Mouse (Mus musculus) thymus, postnatal 10 days (tissue): ENCODE data around the gene Tnnc1.

Experiments
- DNase-seq, 2 experiments: peaks; one replicate each; pipeline ENCODE4 v3.0.0; 2021; ENCODE audit warnings: low spot score in 2 of 2

The Tnnc1 gene

DNA sequence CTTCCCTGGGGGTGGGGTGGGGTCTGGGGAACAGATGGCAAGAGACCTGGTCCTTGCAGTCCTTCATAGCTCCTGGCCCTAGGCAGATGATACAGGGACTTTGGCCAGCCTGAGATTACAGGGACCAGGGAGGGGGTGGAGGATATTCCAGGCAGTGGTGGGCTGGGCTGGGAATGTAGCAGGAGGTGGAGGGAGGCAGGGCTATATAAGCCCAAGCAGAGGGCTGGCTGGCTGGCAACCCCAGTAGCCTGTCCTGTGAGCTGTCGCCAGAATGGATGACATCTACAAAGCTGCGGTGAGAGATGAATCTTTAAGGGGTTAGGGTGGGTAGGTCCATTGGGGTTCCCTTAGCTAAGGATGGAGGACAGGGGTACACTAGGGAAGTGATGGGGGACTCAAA is at the start of gene Tnnc1:
Tnnc1 (plus strand) TSS at position 229 of the 400 bp plus-strand sequence.
- DNase-seq = no peak

DNA sequence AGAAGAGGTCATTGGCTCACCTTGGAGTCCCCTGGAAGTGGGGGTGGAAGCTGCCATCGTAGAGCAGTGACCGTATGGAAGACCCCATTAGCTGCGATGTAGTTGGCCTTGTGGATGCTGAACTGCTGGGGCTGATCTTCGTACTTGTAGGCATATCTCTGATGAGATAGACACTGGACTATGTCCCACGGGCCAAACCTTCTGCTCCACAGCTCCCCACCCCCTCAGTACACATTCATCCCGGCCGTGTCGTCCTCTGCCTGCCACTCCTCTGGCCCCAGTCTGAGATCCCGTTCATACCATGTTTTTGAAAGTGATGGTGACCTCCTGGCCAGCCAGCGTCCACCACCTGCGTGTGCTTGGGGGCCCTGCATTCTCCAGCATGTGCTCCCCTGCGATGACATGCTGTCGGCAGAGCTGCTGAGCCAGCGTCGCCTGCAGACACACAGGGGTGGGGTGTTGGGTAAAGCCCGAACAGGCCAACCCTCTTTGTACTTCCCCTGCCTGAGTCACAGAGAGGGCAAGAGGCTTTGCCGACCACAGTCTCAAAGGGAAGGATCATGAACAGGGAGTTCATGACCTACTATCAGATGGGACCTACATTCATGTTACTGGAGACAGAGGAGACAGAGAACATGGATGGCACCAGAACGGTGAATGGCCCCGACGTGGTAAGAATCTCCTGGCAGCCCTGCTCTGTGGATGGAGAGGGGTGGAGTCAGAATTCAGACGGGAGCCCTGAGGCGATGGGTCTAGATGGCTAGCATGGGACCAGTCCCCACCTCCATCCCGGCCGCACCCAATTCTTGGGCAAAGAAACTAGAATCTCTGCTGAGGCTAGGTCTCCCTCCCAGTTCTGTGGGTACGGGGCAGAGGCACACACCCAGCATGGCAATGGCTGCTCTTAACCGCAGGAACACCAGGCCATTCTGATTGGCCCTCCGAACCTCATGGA is 47.6 kb upstream of the Tnnc1 start:
- no peak for DNase-seq

DNA sequence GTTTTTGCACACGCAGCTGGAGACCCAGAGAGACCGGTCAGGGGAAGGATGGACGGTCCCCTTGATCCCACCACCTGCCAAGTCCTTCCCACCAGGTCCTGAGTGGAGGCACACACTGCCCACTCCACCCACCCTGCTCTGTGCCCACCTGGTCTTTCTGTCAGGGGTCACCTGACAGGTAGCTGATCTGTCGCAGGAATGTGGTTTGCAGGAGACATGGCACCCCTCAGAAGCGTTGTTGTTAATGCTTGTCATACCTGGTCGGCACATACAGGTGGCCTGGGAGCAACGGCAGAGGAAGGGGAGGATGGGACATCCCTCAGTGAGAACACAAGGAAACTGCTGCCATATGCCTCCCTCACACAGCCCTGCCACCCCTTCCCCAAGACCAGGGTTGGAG is 46.9 kb upstream of the Tnnc1 start:
- DNase-seq = no peak

DNA sequence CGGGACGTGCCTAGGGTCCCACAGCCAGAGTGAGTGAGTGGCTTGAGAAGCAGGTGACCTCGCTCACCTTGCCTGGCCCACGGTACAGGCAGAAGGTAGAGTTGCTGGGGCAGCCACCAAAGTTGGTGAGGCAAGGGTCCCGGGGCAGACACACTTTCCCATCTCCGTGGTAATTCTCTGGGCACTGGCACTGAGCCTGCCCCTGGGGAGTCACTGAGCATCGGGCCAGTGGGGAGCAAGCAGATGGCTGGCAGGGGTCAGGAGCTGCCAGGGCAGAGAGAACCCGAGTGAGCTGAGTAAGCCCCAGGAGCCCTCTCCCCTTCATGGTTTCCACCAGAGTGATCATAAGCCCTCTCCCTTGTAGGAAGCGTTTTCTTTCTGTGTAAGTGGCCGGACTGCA is 46.5 kb upstream of the Tnnc1 start:
- DNase-seq = no peak

DNA sequence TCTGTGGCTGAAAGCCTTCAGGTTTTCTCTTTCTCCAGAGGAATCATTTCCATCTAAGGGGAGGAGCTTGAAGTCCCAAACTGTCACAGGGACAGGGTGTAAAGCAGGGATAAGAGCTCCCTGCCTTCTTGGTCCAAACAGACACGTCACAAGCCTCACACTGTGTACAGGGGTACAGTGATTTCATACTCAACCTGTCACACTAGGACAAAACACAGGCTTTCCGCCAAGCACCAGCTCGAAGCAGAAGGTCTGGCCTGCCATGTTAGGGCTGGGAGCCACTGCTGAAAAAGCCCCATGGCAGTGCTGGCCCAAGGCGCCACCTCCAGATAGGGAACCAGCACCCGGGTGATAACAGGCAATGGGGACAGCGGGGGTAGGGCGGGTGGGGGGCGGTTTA is 44.0 kb upstream of the Tnnc1 start:
- no peak for DNase-seq

DNA sequence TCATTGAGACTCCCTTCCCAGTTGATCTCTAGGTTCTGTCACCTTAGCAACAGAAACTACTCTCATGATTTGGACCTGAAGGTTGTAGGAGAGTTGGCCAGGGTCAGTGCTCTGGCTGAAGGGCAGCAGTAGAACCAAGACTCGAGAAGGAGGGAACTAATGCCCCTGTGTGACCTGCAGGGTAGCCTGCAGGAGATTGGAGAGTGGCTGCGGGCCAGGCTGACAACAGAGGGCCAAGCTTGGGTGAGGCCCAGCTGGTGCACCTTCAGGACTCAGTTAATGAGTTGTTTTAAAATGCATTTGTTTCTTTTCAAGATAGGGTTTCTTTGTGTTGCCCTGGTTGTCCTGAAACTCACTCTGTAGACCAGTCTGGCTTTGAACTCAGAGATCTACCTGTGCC is 43.1 kb upstream of the Tnnc1 start:
- DNase-seq = no peak

DNA sequence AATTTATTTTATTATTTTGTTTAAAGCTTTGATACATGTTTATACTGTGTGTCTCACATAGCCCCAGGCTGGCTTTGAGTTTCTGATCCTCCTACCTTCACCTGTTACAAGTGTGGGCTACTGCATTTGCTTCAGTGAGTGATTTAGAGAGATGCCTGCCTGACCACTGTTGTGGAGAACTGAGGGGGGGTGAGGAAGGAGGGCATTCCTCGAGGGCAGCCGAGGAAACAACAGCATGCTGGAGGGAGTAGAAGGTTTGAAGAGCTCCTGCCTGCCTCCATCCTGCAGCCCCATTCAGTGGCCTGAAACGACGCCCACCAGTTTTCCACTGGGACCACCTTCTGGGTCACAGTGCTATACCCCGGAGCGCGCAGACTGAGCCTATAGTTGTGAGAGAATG is 42.7 kb upstream of the Tnnc1 start:
- no peak for DNase-seq

DNA sequence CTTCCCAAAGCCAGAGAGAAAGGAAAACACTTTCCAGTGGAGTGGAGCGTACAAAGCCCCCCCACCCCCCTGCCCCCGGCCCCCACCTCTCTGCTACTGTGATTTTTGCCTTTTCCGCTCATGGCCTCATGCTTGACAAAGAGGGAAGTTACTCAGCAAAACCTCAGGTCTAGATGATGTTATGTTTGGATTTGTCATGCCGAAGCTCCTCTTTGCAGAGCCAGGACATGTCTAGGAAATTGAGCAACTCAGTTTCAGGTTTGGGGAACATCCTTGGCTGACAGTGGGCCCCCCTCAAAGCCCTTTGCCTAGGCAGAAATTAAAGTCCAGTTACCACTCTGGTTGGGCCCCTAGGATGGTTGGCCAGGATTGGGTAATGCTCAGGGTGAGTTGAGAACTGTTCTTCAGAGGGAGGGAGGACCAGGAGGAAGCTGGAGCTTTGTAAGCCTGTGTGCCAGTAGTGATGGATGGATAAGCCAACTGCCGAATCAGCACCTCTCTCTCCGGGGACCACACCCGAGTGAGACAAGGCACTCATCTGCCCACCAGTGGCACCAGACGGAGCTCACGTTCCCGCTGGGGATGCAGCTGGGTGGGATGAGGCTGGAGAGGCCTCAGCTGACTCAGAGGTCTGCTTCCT is 42.0 kb upstream of the Tnnc1 start:
- no peak for DNase-seq

DNA sequence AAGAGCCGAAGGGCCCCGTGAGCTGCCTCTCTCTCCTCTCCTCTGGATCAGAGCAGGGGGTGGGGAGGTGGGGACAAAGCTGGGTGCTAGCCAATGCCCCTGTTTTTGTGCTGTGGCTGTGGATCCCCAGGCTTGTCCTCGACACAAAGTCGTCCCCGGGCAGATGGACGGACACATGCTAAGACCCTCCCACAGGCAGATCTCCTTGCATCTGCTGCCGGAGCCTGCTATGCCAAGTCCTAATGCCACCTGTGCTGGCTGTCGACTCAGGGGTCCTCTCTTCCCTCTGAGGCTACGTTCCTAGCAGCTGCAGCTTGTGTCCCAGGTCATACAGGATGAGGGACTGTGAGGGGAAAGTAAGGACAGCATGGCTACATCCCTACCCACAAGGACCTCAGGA is 41.3 kb upstream of the Tnnc1 start:
- no peak for DNase-seq

DNA sequence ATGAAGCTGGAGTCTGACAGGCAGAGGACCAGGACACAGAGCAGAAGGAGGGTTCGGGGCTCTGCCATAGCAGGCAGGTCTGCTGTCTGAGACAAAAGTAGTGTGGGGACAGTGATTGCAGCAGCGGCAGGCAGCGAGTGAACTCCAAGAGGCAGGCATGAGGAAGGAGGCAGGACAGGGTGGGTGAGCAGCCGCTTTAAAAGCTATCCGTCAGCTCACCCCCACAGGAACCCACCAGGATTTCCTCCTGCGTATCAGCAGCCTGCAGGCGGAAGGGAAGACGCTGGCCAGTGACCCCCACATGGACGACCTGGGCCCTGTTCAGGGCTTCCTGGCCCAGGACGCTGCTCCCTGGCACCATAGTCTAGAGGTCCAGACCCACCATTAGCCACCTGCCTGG is 39.7 kb upstream of the Tnnc1 start, which contains the start of gene Stab1:
Stab1 (minus strand) TSS at position 217 of the 400 bp plus-strand sequence.
- DNase-seq = no peak

DNA sequence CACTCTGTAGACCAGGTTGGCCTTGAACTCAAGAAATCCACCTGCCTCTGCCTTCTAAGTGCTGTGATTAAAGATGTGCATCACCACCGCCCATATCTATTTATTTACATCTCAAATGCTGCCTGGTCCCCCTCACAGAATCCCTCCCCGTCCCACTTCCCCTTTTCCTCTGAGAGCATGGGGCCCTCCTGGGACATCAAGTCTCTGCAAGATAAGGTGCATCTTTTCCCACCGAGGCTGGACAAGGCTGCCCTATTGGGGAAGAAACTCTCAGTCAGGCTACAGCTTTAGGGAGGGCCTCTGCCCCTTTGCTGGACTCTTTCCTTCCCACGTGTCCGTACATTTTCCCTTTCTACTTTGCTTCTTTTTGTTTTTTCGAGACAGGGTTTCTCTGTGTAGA is 38.6 kb upstream of the Tnnc1 start:
- no peak for DNase-seq

DNA sequence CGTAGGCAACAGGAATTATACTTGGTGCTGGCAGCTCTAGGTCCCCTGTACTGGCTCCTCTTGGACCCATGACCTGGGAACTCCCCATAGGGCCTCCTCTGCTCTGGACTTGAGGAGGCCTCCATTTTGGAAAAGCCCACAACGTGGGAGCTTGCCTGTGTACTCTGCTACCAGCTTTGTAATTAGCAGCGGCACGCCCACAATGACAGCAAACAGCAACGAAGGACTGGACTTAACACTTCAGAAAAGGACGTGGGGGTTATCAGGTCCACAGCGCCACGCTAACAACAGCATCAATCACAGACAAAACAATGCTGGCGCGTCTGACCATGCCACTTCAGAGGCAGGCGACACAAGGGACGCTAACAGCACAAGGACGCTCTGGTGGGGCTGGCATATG is 37.1 kb upstream of the Tnnc1 start:
- DNase-seq = no peak

DNA sequence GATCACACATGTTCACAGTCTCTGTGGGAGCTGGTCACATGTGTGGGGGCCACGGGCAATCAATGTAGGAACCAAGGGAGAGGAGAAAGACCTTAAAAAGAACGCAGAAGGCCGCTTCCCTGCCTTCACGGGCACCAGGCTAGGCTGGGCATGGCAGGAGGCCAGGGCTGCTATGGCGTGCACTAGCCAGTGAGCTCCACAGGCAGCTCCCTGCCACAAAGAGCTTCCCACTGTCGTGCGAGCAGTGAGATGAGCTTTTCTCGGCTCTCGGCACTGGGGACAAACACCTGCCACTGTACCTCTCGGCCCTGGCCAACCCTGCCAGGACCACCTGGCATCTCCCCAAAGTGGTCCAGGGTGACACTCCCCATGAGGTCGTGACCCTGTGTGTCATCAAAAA is 36.7 kb upstream of the Tnnc1 start:
- no peak for DNase-seq

DNA sequence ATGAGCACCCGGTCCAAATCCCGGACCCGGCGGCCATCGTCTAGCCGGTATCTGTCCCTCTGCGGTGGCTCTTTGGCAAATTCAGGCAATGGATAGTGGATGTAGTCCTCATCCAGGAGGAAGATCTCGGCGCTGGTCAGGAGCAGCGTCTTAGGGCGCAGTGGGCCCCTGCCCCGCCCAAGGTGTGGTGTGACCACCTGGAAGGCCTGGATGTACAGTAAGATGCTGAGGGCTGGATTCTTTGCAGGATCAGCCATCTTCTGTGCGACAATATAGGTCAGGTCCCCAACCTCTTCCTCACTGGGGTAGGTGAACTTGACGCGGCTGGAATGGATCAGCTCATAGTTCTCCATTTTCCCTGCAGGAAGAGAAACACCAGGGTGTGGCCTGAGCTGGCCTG is 36.3 kb upstream of the Tnnc1 start:
- DNase-seq = no peak

DNA sequence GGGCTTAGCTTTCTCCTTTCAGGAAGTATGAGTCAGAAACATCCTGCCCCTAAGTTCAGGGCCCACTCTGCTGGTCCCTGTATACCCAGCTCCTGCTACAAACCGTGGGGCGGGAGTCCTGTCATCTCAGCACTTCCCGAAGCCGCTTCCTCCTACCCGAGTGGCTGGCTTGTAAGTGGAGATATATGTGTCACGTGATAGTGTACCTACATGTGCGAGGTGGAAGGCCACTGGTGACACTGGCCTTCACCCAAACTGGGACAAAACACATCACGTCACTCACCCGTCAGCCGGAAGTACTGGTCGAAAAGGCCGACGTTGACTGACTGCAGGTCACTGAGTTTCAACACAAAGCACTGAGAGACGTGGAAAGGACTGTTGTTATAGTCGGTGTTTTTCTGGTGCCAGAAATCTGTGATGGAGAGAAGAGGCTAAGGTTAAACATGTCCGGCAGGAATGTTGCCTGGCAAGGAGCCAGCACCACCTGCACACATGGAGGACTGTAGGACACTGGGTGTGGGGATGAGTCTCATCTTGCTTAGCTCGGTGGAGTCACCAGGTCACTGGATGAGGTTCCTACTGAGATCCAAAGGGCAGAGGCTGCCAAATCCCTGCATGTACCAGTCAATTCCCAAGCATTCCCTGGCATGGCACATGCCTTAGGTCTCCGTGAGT is 35.2 kb upstream of the Tnnc1 start:
- no peak for DNase-seq

DNA sequence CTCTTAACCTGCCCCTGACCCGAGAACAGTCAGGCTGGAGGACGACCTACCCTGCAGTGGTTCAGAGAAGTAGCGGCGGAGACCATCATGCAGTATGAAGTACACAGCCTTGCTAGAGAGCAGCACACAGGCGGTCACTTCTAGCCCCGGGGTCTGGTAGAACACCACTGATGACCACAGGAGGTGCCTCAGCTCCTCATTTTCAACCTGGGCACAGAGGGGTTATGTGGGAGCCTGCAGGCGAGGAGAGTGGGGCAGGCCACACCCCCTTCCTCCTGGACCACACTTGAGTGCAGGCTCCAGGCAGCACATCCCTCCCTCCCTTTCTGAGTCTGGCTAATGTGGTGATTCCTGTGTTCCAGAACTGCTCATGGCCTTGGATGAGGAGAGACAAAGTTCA is 34.6 kb upstream of the Tnnc1 start:
- no peak for DNase-seq

DNA sequence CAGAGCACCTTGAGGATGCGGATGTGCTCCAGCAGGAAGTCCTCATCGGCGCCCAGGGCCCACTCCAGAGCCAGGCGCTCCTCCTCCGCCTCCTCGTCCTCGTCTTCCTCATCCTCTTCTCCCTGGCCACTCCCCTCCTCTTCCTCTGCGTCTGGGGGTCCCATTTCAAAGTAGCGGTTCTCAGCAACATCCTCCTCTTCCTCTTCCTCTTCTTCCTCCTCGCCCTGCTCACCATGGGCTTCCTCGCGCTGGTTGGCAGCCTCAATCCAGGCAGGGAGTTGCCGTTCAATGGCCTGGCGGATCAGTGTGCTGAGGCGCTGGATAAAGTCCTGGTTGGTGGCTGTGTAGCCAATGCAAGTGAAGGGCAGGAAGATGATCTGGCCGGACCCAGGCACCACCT is 30.8 kb upstream of the Tnnc1 start:
- no peak for DNase-seq

DNA sequence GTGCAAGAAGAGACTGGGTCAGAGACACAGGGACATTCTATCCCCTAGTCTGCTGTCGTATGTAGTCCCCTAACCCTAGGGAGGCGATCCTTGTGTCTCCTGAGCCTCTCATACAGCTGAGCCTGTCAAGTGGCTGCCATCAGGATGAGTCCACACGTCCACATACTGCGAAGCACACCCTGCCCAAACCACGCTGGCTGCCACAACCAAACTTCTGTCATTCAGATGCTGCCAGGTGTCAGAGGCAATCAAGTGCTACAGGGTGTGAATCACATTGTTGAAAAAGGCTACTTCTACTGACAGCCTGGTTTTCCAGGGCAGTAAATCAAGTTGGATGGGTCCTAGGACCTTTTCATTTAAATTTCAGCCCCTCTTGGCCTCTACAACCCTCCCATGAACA is 30.4 kb upstream of the Tnnc1 start:
- no peak for DNase-seq

DNA sequence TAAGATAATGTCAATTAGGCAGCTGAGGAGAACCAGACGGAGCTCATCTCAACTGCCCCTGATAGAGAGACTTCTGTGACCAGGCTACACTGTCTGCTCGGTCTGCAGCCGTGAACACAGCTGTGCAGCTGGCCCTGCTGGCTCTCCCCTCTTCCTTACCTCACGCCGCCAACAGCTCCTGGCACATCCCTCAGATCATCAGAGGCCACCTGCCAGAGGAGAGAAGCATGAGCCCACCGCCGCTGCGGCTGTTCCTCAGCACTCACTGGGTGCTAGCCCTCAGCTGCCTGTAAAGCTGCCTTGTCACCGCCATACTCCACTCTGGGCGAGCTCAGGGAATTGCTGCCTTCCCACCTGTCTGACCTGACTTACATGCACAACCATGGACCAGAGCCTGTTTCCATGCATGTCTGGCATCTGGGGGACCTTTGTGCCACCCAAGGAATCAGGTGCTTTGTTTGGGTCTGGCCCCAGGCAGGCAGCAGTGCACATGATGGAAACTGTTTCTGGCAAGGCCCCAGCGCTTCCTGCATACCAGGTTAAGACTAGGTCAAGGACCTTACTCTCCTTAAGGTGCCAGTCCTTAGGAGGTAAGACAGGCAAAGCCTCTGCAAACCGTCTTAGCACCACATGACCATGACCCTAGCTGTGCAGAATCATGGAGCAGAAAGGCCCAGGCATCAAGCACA is 28.3 kb upstream of the Tnnc1 start:
- no peak for DNase-seq

DNA sequence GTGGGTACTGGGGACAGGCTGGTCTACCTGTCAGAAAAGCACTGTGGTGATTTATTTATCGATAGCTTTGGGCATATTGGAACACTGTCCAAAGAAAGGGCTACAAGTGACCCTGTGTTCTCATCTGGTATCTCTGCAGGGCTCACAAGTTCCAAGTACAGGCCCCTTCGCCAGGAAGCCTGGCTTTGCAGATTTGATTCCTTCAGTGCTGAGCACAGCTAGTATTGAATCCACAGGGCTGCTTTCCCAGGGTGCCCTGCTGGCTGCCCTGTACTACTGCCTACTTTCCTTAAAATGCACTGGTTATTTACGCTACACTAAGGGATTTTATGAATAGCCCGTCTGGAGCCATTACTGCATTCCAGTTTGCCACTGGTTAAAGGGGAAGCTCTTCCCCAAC is 26.6 kb upstream of the Tnnc1 start:
- no peak for DNase-seq

DNA sequence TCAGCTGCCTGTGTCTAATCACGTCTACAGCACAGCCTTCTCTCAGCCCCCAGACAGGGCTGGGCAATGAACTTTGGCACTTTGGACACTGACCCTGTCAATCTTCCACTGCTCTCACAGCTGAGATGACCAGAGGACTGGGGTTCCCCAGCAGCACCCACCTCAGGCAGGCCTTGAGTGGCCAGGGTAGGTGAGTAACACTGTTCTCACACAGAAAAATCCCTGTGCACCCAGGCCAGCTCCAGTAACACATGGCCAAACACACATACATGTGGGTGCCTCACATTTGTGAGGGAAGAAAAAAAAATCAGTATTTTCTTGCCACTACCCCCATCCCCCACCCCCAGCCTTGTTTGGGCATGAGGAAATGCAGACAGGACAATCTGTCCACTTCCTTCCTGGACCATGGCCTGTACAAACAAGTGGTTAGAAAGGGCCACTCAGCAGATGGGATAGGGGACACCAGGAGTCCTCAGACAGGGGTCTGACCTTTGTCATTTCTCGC is 25.3 kb upstream of the Tnnc1 start:
- no peak for DNase-seq

DNA sequence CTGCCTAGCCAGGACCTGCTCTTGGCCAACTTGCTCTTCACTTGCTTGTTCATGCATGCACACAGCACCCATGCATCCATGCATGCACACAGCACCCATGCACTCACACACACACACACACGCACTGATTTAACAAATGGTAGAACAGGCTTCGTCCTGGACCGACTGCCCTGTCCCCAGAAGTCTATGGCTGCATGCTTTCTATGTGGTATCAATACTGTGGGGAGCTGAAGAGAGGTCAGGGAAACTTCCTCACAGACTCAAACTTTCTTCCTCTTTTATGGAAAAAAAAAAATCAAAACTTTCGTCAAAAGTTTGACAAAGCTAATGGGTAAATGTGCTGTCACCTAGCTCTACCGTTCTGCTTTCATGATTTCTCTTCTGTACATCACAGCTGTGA is 24.6 kb upstream of the Tnnc1 start:
- no peak for DNase-seq
